Mouse (Mus musculus): ENCODE results near the gene Sulf2. TPM values are rescaled to one million over a fixed set of nuclear protein-coding genes. Genes with fewer than 3 reads are reported as not detected.

Sulf2 gene
- polyA plus RNA-seq, 1 experiment, result 18.6 TPM

- Histone ChIP-seq H3K4me3 (ENCODE audit: insufficient read depth, low read depth, low read length) (no peak overlapping the region), H3K4me1 (ENCODE audit: control insufficient read depth, insufficient read depth, low read length) (peaks cover 42% of the 10 kb centered on the region), H3K36me3 (ENCODE audit: control insufficient read depth, insufficient read depth, low read length) (no peaks in the 10 kb centered on the region), H3K27ac (ENCODE audit: insufficient read depth, low read depth, low read length) (peak overlapping the region; percentile 37), H3K27me3 (replicated peaks; ENCODE audit: control insufficient read depth, insufficient read depth, low read length) (no peaks in the 10 kb centered on the region)
- 8% methylated on average over 7 of the region's 7 CpGs for WGBS
- no peak for TF ChIP-seq POLR2A (IDR thresholded peaks at IDR 0.05; ENCODE audit: low read depth, low read length)
- TF ChIP-seq CTCF (conservative IDR thresholded peaks at IDR 0.05; ENCODE audit: insufficient read depth, insufficient read length, low read depth, low read length), result 0 out of 2 replicates have a peak, but pooled peaks have one; percentile 2
- DNase-seq, result peak; percentile 87
These were observed 124.1 kb downstream of the Sulf2 start for GRCm38 (mm10) chr2:166031120-166031929.

GRCm38 (mm10) chr2:166030256-166030995 is 125.0 kb downstream of the Sulf2 start:
- peak overlapping the region; percentile 76 for H3K27ac ChIP-seq (ENCODE audit: insufficient read depth, low read depth, low read length)
- H3K36me3 ChIP-seq (ENCODE audit: control insufficient read depth, insufficient read depth, low read length), result no peaks in the 10 kb centered on the region
- 7% methylated on average over 13 of the region's 13 CpGs for WGBS
- H3K27me3 ChIP-seq (replicated peaks; ENCODE audit: control insufficient read depth, insufficient read depth, low read length), result no peaks in the 10 kb centered on the region
- H3K4me1 ChIP-seq (ENCODE audit: control insufficient read depth, insufficient read depth, low read length), result peaks cover 46% of the 10 kb centered on the region
- H3K4me3 ChIP-seq (ENCODE audit: insufficient read depth, low read depth, low read length), result peak overlapping the region; percentile 10; the same call in 1 of the 2 replicates
- TF ChIP-seq POLR2A (IDR thresholded peaks at IDR 0.05; ENCODE audit: low read depth, low read length), result no peak
- TF ChIP-seq CTCF (conservative IDR thresholded peaks at IDR 0.05; ENCODE audit: insufficient read depth, insufficient read length, low read depth, low read length), result no peak
- DNase-seq, result peak; percentile 42

- Histone ChIP-seq H3K4me3 (ENCODE audit: insufficient read depth, low read depth, low read length) (no peak overlapping the region), H3K27me3 (replicated peaks; ENCODE audit: control insufficient read depth, insufficient read depth, low read length) (no peaks in the 10 kb centered on the region), H3K36me3 (ENCODE audit: control insufficient read depth, insufficient read depth, low read length) (no peaks in the 10 kb centered on the region), H3K4me1 (ENCODE audit: control insufficient read depth, insufficient read depth, low read length) (peaks cover 50% of the 10 kb centered on the region), H3K27ac (ENCODE audit: insufficient read depth, low read depth, low read length) (no peak overlapping the region)
- 28% methylated on average over 4 of the region's 4 CpGs for WGBS
- TF ChIP-seq POLR2A (IDR thresholded peaks at IDR 0.05; ENCODE audit: low read depth, low read length) (no peak), CTCF (conservative IDR thresholded peaks at IDR 0.05; ENCODE audit: insufficient read depth, insufficient read length, low read depth, low read length) (no peak)
- DNase-seq, result no peak
These were observed 126.2 kb downstream of the Sulf2 start for GRCm38 (mm10) chr2:166029232-166029631.

- Histone ChIP-seq H3K4me1 (ENCODE audit: control insufficient read depth, insufficient read depth, low read length) (peaks cover 56% of the 10 kb centered on the region), H3K36me3 (ENCODE audit: control insufficient read depth, insufficient read depth, low read length) (no peaks in the 10 kb centered on the region), H3K27ac (ENCODE audit: insufficient read depth, low read depth, low read length) (peak overlapping the region; percentile 35), H3K27me3 (replicated peaks; ENCODE audit: control insufficient read depth, insufficient read depth, low read length) (no peaks in the 10 kb centered on the region), H3K4me3 (ENCODE audit: insufficient read depth, low read depth, low read length) (no peak overlapping the region)
- TF ChIP-seq POLR2A (IDR thresholded peaks at IDR 0.05; ENCODE audit: low read depth, low read length), result no peak
- no peak for TF ChIP-seq CTCF (conservative IDR thresholded peaks at IDR 0.05; ENCODE audit: insufficient read depth, insufficient read length, low read depth, low read length)
- DNase-seq, result no peak
- WGBS, result 78% methylated on average over 3 of the region's 3 CpGs
These were observed 127.6 kb downstream of the Sulf2 start for GRCm38 (mm10) chr2:166027834-166028233.

- Histone ChIP-seq H3K36me3 (ENCODE audit: control insufficient read depth, insufficient read depth, low read length) (no peaks in the 10 kb centered on the region), H3K4me3 (ENCODE audit: insufficient read depth, low read depth, low read length) (no peak overlapping the region), H3K27me3 (replicated peaks; ENCODE audit: control insufficient read depth, insufficient read depth, low read length) (no peaks in the 10 kb centered on the region), H3K4me1 (ENCODE audit: control insufficient read depth, insufficient read depth, low read length) (peaks cover 56% of the 10 kb centered on the region), H3K27ac (ENCODE audit: insufficient read depth, low read depth, low read length) (peak overlapping the region; percentile 10; the same call in 1 of the 2 replicates)
- no peak for DNase-seq
- WGBS, result 64% methylated on average over 5 of the region's 5 CpGs
- no peak for TF ChIP-seq CTCF (conservative IDR thresholded peaks at IDR 0.05; ENCODE audit: insufficient read depth, insufficient read length, low read depth, low read length)
- no peak for TF ChIP-seq POLR2A (IDR thresholded peaks at IDR 0.05; ENCODE audit: low read depth, low read length)
These were observed 129.5 kb downstream of the Sulf2 start for GRCm38 (mm10) chr2:166025943-166026342.

GRCm38 (mm10) chr2:166024621-166025020 is 130.8 kb downstream of the Sulf2 start:
- peak overlapping the region; percentile 53; the same call in 1 of the 2 replicates for H3K27ac ChIP-seq (ENCODE audit: insufficient read depth, low read depth, low read length)
- TF ChIP-seq CTCF (conservative IDR thresholded peaks at IDR 0.05; ENCODE audit: insufficient read depth, insufficient read length, low read depth, low read length), result no peak
- no peak for TF ChIP-seq POLR2A (IDR thresholded peaks at IDR 0.05; ENCODE audit: low read depth, low read length)
- WGBS, result 49% methylated on average over 4 of the region's 4 CpGs

GRCm38 (mm10) chr2:166024079-166024478 is 131.4 kb downstream of the Sulf2 start:
- Histone ChIP-seq H3K27ac (ENCODE audit: insufficient read depth, low read depth, low read length) (peak overlapping the region; percentile 53), H3K4me1 (ENCODE audit: control insufficient read depth, insufficient read depth, low read length) (peaks cover 51% of the 10 kb centered on the region), H3K27me3 (replicated peaks; ENCODE audit: control insufficient read depth, insufficient read depth, low read length) (no peaks in the 10 kb centered on the region), H3K4me3 (ENCODE audit: insufficient read depth, low read depth, low read length) (no peak overlapping the region), H3K36me3 (ENCODE audit: control insufficient read depth, insufficient read depth, low read length) (no peaks in the 10 kb centered on the region)
- TF ChIP-seq POLR2A (IDR thresholded peaks at IDR 0.05; ENCODE audit: low read depth, low read length) (no peak), CTCF (conservative IDR thresholded peaks at IDR 0.05; ENCODE audit: insufficient read depth, insufficient read length, low read depth, low read length) (no peak)
- DNase-seq, result no peak
- 72% methylated on average over 3 of the region's 3 CpGs for WGBS

More at GRCm38 (mm10) chr2:166024621-166025020, 130.8 kb downstream of the Sulf2 start:
- H3K36me3 ChIP-seq (ENCODE audit: control insufficient read depth, insufficient read depth, low read length), result no peaks in the 10 kb centered on the region
- H3K27me3 ChIP-seq (replicated peaks; ENCODE audit: control insufficient read depth, insufficient read depth, low read length), result no peaks in the 10 kb centered on the region
- H3K4me1 ChIP-seq (ENCODE audit: control insufficient read depth, insufficient read depth, low read length), result peaks cover 54% of the 10 kb centered on the region
- DNase-seq, result no peak
- H3K4me3 ChIP-seq (ENCODE audit: insufficient read depth, low read depth, low read length), result no peak overlapping the region

Other genes with a start within 250 kb of the Sulf2 start
- 36.3 and 42.0 TPM in 2 replicates for gene Ncoa3, start 163.0 kb downstream of the Sulf2 start, polyA plus RNA-seq (2012; rRNA removed)